Comparison of ENCODE assay signal across 17 mouse cellular contexts in genomic region chr17:85377496-85377895, GRCm38 (mm10).
DNase-seq lines count a peak whose midpoint lies in the region; ATAC-seq and TF ChIP-seq lines count a peak whose summit lies in the region.
"Had no signal": no experiment of that assay in that cellular context is flagged by ENCODE, and none has a peak within 500 bp of the region (broad histone marks: within the 10 kb centered on the region; RNA-seq: fewer than 3 reads in every experiment).

No protein-coding gene starts in this region.

- TF ChIP-seq EP300 in heart, postnatal 0 days (IDR thresholded peaks at IDR 0.05; ENCODE audit: low read depth): no peak
- peak in 1 of 2 experiments; percentile 36; a peak in 1 of 4 replicates for TF ChIP-seq EP300 in MEL (IDR thresholded peaks at IDR 0.05; ENCODE audit: low read depth in 1 of 2, low read length in 2 of 2)

- no peak overlapping the region for H3K4me2 ChIP-seq in heart, postnatal 0 days (ENCODE audit: low read depth, low read length)
- no peak overlapping the region for H3K4me2 ChIP-seq in heart, embryonic 11.5 days
- no peak overlapping the region for H3K4me2 ChIP-seq in lung, embryonic 15.5 days
- H3K4me2 ChIP-seq: embryonic facial prominence, embryonic 12.5 days; forebrain, embryonic 15.5 days; heart, embryonic 15.5 days; hindbrain, embryonic 15.5 days had no signal

- H3K9me3 ChIP-seq in heart, postnatal 0 days (replicated peaks; ENCODE audit: control insufficient read depth, low read length): no peaks in the 10 kb centered on the region
- H3K9me3 ChIP-seq in heart, embryonic 11.5 days (replicated peaks; ENCODE audit: control insufficient read depth, low read length): no peaks in the 10 kb centered on the region
- no peaks in the 10 kb centered on the region for H3K9me3 ChIP-seq in lung, embryonic 15.5 days
- H3K9me3 ChIP-seq in MEL (replicated peaks; ENCODE audit: insufficient read depth, low read length): no peaks in the 10 kb centered on the region
- H3K9me3 ChIP-seq: embryonic facial prominence, embryonic 12.5 days; forebrain, embryonic 15.5 days; heart, embryonic 15.5 days; hindbrain, embryonic 15.5 days had no signal

- H3K27me3 ChIP-seq in heart, postnatal 0 days (ENCODE audit: control insufficient read depth, insufficient read depth, low read length): no peaks in the 10 kb centered on the region
- no peaks in the 10 kb centered on the region for H3K27me3 ChIP-seq in heart, embryonic 11.5 days (ENCODE audit: control insufficient read depth, insufficient read depth, low read length)
- H3K27me3 ChIP-seq in lung, embryonic 15.5 days: no peaks in the 10 kb centered on the region
- no peaks in the 10 kb centered on the region for H3K27me3 ChIP-seq in MEL (ENCODE audit: control insufficient read depth in 1 of 2, insufficient read depth in 2 of 2, low read length in 2 of 2)
- H3K27me3 ChIP-seq: embryonic facial prominence, embryonic 12.5 days; heart, embryonic 15.5 days; hindbrain, embryonic 15.5 days had no signal

- TF ChIP-seq POLR2A in MEL (IDR thresholded peaks at IDR 0.05; ENCODE audit: control insufficient read depth in 1 of 2, insufficient read depth in 1 of 2, low read depth in 1 of 2, low read length in 2 of 2, poor library complexity in 1 of 2): no peak
- no peak for TF ChIP-seq POLR2A in brain, embryonic 14.5 days (IDR thresholded peaks at IDR 0.05; ENCODE audit: borderline replicate concordance, extremely low read depth, insufficient read depth, insufficient read length, poor library complexity, severe bottlenecking)

- H3K4me3 ChIP-seq in heart, postnatal 0 days (ENCODE audit: low read depth, low read length): no peak overlapping the region
- no peak overlapping the region for H3K4me3 ChIP-seq in heart, embryonic 11.5 days (ENCODE audit: low read depth, low read length)
- H3K4me3 ChIP-seq in lung, embryonic 15.5 days: no peak overlapping the region
- H3K4me3 ChIP-seq in MEL (ENCODE audit: control insufficient read depth in 1 of 2, insufficient read depth in 1 of 2, low read depth in 2 of 2, low read length in 2 of 2): no peak overlapping the region
- H3K4me3 ChIP-seq: embryonic facial prominence, embryonic 12.5 days; forebrain, embryonic 15.5 days; heart, embryonic 15.5 days; hindbrain, embryonic 15.5 days had no signal

- no peak for TF ChIP-seq CTCF in heart, postnatal 0 days (IDR thresholded peaks at IDR 0.05; ENCODE audit: low read depth)
- no peak for TF ChIP-seq CTCF in MEL (IDR thresholded peaks at IDR 0.05 in 2 of 3, conservative IDR thresholded peaks at IDR 0.05 in 1 of 3; ENCODE audit: control insufficient read depth in 1 of 3, insufficient read depth in 1 of 3, low read depth in 2 of 3, low read length in 3 of 3, poor library complexity in 1 of 3, severe bottlenecking in 1 of 3)
- TF ChIP-seq CTCF in brain, embryonic 14.5 days (IDR thresholded peaks at IDR 0.05; ENCODE audit: borderline replicate concordance, extremely low read depth, insufficient read depth, insufficient read length): no peak

- H3K36me3 ChIP-seq in heart, postnatal 0 days (replicated peaks; ENCODE audit: control insufficient read depth, insufficient read depth, low read length): no peaks in the 10 kb centered on the region
- no peaks in the 10 kb centered on the region for H3K36me3 ChIP-seq in heart, embryonic 11.5 days (ENCODE audit: control insufficient read depth, insufficient read depth, low read length)
- no peaks in the 10 kb centered on the region for H3K36me3 ChIP-seq in lung, embryonic 15.5 days
- peaks cover 0 to 14% of the 10 kb centered on the region in 2 experiments; a peak in 2 of 4 replicates for H3K36me3 ChIP-seq in MEL (ENCODE audit: control insufficient read depth in 1 of 2, insufficient read depth in 2 of 2, low read length in 2 of 2)
- H3K36me3 ChIP-seq: embryonic facial prominence, embryonic 12.5 days; forebrain, embryonic 15.5 days; heart, embryonic 15.5 days; hindbrain, embryonic 15.5 days had no signal

- no peaks in the 10 kb centered on the region for H3K79me2 ChIP-seq in MEL (ENCODE audit: control insufficient read depth, insufficient read depth, low read length, poor library complexity)

- ATAC-seq in heart, postnatal 0 days (ENCODE audit: insufficient read depth, low read depth): no peak
- ATAC-seq in heart, embryonic 11.5 days (replicated peaks; ENCODE audit: insufficient number of reproducible peaks, low FRiP score, low TSS enrichment): no peak
- ATAC-seq in lung, embryonic 15.5 days (ENCODE audit: borderline replicate concordance, extremely low read depth, low FRiP score, low TSS enrichment): peak; percentile 43; the same call in 1 of the 2 replicates
- no peak for ATAC-seq in activated CD4-positive, CD25-positive, alpha-beta regulatory T cell, adult 4 months
- ATAC-seq: forebrain, embryonic 15.5 days had no signal

- H3K27ac ChIP-seq in heart, postnatal 0 days (ENCODE audit: low read depth): no peak overlapping the region
- H3K27ac ChIP-seq in heart, embryonic 11.5 days (ENCODE audit: low read depth, low read length): no peak overlapping the region
- no peak overlapping the region for H3K27ac ChIP-seq in lung, embryonic 15.5 days
- H3K27ac ChIP-seq in MEL (ENCODE audit: control insufficient read depth, low read depth, low read length): no peak overlapping the region
- H3K27ac ChIP-seq: embryonic facial prominence, embryonic 12.5 days; forebrain, embryonic 15.5 days; heart, embryonic 15.5 days; hindbrain, embryonic 15.5 days had no signal

- H3K9ac ChIP-seq in heart, postnatal 0 days (replicated peaks; ENCODE audit: low read depth, low read length): no peak overlapping the region
- H3K9ac ChIP-seq in heart, embryonic 11.5 days (ENCODE audit: low read depth, low read length): no peak overlapping the region
- H3K9ac ChIP-seq in lung, embryonic 15.5 days: no peak overlapping the region
- H3K9ac ChIP-seq in MEL (ENCODE audit: control insufficient read depth, low read depth, low read length, poor library complexity, severe bottlenecking): no peak overlapping the region
- H3K9ac ChIP-seq: embryonic facial prominence, embryonic 12.5 days; forebrain, embryonic 15.5 days; heart, embryonic 15.5 days; hindbrain, embryonic 15.5 days had no signal

- no peak for TF ChIP-seq RAD21 in MEL (IDR thresholded peaks at IDR 0.05; ENCODE audit: low read depth, low read length)

- H3K4me1 ChIP-seq in heart, postnatal 0 days (ENCODE audit: control insufficient read depth, insufficient read depth): peaks cover 8% of the 10 kb centered on the region; the same call in 1 of the 2 replicates
- H3K4me1 ChIP-seq in heart, embryonic 11.5 days (ENCODE audit: control insufficient read depth, insufficient read depth, low read length): peaks cover 5% of the 10 kb centered on the region; the same call in 1 of the 2 replicates
- H3K4me1 ChIP-seq in lung, embryonic 15.5 days: peaks cover 21% of the 10 kb centered on the region; the same call in 1 of the 2 replicates
- H3K4me1 ChIP-seq in MEL (ENCODE audit: control insufficient read depth in 1 of 2, insufficient read depth in 2 of 2, low read length in 2 of 2): peaks cover 4 to 17% of the 10 kb centered on the region in 2 experiments

- WGBS in heart, postnatal 0 days: 47% methylated on average over 8 of the region's 8 CpGs
- 60% methylated on average over 8 of the region's 8 CpGs for WGBS in heart, embryonic 11.5 days (ENCODE audit: insufficient replicate concordance)
- WGBS in lung, embryonic 15.5 days: 33% methylated on average over 8 of the region's 8 CpGs

- peak; percentile 58 for DNase-seq in heart, postnatal 0 days (ENCODE audit: low spot score)
- DNase-seq in lung, postnatal 10 days: no peak
- peak; percentile 17 for DNase-seq in MEL (ENCODE audit: low read depth, low spot score)
- DNase-seq in brain, embryonic 14.5 days (ENCODE audit: low read depth): peak; percentile 17
- DNase-seq: adrenal gland, postnatal 10 days; cerebellum, adult 11-12 months; cerebellum, adult 9-10 months; cerebellum, postnatal 25 days; gastrocnemius, postnatal 36 days; heart, adult 18-20 months had no signal

TF ChIP-seq in MEL, 35 proteins besides CTCF, POLR2A, EP300 and RAD21:
- no peak for TF ChIP-seq MAFK (IDR thresholded peaks at IDR 0.05; ENCODE audit: borderline replicate concordance, low read depth, low read length)
- peak; percentile 69; the same call in 1 of the 2 replicates for TF ChIP-seq RCOR1 (IDR thresholded peaks at IDR 0.05; ENCODE audit: low read depth, low read length)
- no peak for TF ChIP-seq KAT2A (conservative IDR thresholded peaks at IDR 0.05; ENCODE audit: low read depth, low read length)
- 0 out of 2 replicates have a peak, but pooled peaks have one; percentile 10 for TF ChIP-seq ETS1 (IDR thresholded peaks at IDR 0.05; ENCODE audit: low read depth, low read length)
- no peak for TF ChIP-seq TCF12 (IDR thresholded peaks at IDR 0.05; ENCODE audit: low read depth, low read length)
- no peak for TF ChIP-seq SIN3A (IDR thresholded peaks at IDR 0.05; ENCODE audit: low read length)
